Mouse (Mus musculus): ENCODE data around the gene Sptbn2. TPM values are rescaled to one million over a fixed set of nuclear protein-coding genes. Genes with fewer than 3 reads are reported as not detected.

Sptbn2 gene
- polyA plus RNA-seq (2012; rRNA removed) = 15.7 and 24.4 TPM in 2 replicates

DNA sequence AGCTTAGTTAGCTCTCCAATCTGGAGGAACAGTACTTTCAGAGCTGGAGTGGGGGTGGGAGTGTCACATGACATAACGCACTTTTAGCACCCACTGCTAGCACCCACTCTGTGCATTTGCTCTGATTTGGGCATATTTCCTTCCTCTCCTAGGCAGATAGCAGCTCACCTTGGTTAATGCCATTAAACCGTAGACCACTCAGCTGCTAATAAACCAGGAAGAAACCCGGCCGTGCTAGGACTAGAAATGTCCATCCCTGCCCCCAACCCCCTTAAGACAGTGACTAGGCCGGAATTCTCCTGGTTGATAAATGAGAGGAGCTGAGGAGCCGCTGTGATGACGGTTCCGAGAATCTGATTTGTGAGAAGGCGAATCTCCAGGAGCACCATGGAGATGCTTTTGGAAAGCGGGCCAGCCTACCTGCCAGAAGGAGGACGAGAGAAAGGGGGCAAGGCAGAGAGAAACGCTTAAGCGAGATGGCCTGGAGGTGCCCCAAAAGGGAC lies at the start of gene Sptbn2:
Sptbn2 (plus strand) TSS at position 70 of the 503 bp plus-strand sequence.

DNA sequence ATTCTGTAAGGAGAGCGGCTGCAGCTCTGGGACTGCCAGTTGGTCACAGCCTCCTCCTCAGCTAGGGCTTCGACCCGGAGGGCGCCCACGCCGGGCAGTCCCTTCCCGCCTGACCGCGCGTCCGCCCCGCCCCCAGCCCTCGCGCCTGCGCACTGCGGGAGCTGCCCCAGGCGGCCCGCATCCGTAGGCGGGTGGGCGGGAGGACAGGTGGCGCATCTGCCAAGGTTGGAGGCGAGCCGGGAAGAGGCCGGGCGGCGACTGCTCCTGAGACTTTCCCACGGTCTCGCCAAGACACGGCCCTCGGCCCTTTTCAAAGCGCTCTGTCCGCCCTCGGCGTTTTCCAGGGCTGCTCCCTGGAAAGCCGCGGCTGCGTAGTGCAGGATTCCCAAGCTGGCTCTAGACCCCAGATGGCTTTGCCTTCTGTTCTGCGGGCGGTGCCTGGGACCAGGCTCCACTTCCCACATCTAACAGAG lies 12.7 kb upstream of the Sptbn2 start, which contains the start of gene Gm960:
Gm960 (minus strand) TSS at position 464 of the 473 bp plus-strand sequence.

DNA sequence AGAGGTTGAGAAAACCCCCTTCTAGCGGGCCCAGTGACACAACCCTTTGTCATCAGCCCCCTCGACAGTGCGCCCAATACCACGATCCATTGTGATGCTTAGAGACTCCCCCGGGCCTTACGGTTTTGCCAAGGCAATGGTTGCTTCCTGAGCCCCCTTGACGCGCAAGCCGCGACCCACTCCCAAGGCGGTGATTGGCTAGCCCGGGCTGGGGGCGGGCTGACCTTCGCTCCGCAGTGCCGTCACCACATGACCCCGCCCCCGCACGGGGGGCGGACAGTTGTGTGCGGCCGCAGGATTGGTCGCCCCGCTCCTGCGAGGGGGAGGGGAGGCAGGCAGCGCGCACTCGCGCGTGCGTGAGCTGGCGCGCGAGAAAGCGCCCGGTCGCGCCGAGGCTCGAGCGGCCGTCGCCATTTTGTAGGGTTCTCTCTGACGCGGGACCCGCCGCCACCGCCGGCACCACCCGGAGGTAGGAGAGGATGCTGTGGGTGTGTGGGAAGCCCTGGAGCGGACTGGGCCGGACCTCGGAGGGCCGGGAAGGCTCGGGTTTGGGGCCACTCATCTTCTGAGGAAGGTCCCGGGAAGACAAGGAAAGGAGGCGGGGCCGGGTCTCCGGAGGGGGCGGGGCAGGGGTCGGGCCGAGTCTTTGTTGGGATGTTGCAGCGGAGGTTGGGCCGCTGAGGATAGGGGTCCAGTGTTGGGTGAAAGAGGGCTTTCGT lies 45.4 kb downstream of the Sptbn2 start, which contains the start of gene Rbm4b:
Rbm4b (plus strand) TSS at position 305 of the 719 bp plus-strand sequence.

GRCm38 (mm10) chr19:4793831-4794422 lies 83.0 kb downstream of the Sptbn2 start, which contains the start of gene Rbm4:
Gene Rbm4 (minus strand): TSS chr19:4793901.

Other genes starting within 250 kb of the Sptbn2 start
- 0.84 and 0.85 TPM in 2 replicates for gene Syt12, start 233.7 kb upstream of the Sptbn2 start, polyA plus RNA-seq (2012; rRNA removed)
- not detected in 2 replicates for gene 2010003K11Rik, start 212.6 kb upstream of the Sptbn2 start, polyA plus RNA-seq (2012; rRNA removed)
- gene Pcx, start 200.7 kb upstream of the Sptbn2 start, polyA plus RNA-seq (2012; rRNA removed) = 7.6 and 12.2 TPM in 2 replicates
- gene Lrfn4, start 95.5 kb upstream of the Sptbn2 start, polyA plus RNA-seq (2012; rRNA removed) = 49.3 and 50.7 TPM in 2 replicates
- gene Rce1, start 85.5 kb upstream of the Sptbn2 start, polyA plus RNA-seq (2012; rRNA removed) = 53.9 and 64.4 TPM in 2 replicates
- 0.68 and 1.4 TPM in 2 replicates for gene Gm960, start 12.5 kb upstream of the Sptbn2 start, polyA plus RNA-seq (2012; rRNA removed)
- gene Rbm4b, start 45.3 kb downstream of the Sptbn2 start, polyA plus RNA-seq (2012; rRNA removed) = 41.5 and 71.8 TPM in 2 replicates
- 99.0 and 147 TPM in 2 replicates for gene Rbm4, start 82.7 kb downstream of the Sptbn2 start, polyA plus RNA-seq (2012; rRNA removed)
- 32.2 and 53.0 TPM in 2 replicates for gene Gm21992, start 100.4 kb downstream of the Sptbn2 start, polyA plus RNA-seq (2012; rRNA removed)
- 59.1 and 70.7 TPM in 2 replicates for gene Rbm14, start 100.5 kb downstream of the Sptbn2 start, polyA plus RNA-seq (2012; rRNA removed)
- 49.6 and 64.8 TPM in 2 replicates for gene Ccs, start 128.2 kb downstream of the Sptbn2 start, polyA plus RNA-seq (2012; rRNA removed)
- 0.10 and 0.13 TPM in 2 replicates for gene Ccdc87, start 128.2 kb downstream of the Sptbn2 start, polyA plus RNA-seq (2012; rRNA removed)
- 27.4 and 31.9 TPM in 2 replicates for gene Ctsf, start 144.0 kb downstream of the Sptbn2 start, polyA plus RNA-seq (2012; rRNA removed)
- gene Actn3, start 166.7 kb downstream of the Sptbn2 start, polyA plus RNA-seq (2012; rRNA removed) = 1.1 and 2.8 TPM in 2 replicates
- gene Zdhhc24, start 167.5 kb downstream of the Sptbn2 start, polyA plus RNA-seq (2012; rRNA removed) = 22.3 and 22.5 TPM in 2 replicates
- 12.7 and 16.0 TPM in 2 replicates for gene Bbs1, start 195.5 kb downstream of the Sptbn2 start, polyA plus RNA-seq (2012; rRNA removed)
- gene Dpp3, start 217.1 kb downstream of the Sptbn2 start, polyA plus RNA-seq (2012; rRNA removed) = 113 and 134 TPM in 2 replicates
- gene Peli3, start 232.0 kb downstream of the Sptbn2 start, polyA plus RNA-seq (2012; rRNA removed) = 2.4 and 2.7 TPM in 2 replicates

All from central nervous system, embryonic 11.5 days (tissue).